ENCODE assay signal across 19 mouse cellular contexts in genomic region chr15:84025651-84026050, GRCm38 (mm10). TPM values are rescaled to one million over a fixed set of nuclear protein-coding genes. Genes with fewer than 3 reads are reported as not detected.
A peak's percentile ranks its signal among the peaks of the same experiment; 100 is the strongest.
DNase-seq lines count a peak whose midpoint lies in the region; ATAC-seq and TF ChIP-seq lines count a peak whose summit lies in the region.
"Had no signal": no experiment of that assay in that cellular context is flagged by ENCODE, and none has a peak within 500 bp of the region (broad histone marks: within the 10 kb centered on the region; RNA-seq: fewer than 3 reads in every experiment).

No protein-coding gene starts in this region.

- no peaks in the 10 kb centered on the region for H3K36me3 ChIP-seq in forebrain, embryonic 14.5 days (ENCODE audit: control insufficient read depth, insufficient read depth, low read length)
- no peaks in the 10 kb centered on the region for H3K36me3 ChIP-seq in forebrain, embryonic 11.5 days (ENCODE audit: control insufficient read depth, insufficient read depth, low read length)
- H3K36me3 ChIP-seq in midbrain, embryonic 14.5 days (ENCODE audit: control insufficient read depth, insufficient read depth, low read length): no peaks in the 10 kb centered on the region
- no peaks in the 10 kb centered on the region for H3K36me3 ChIP-seq in midbrain, embryonic 11.5 days (ENCODE audit: control insufficient read depth, insufficient read depth, low read length)
- H3K36me3 ChIP-seq: embryonic facial prominence, embryonic 10.5 days; embryonic facial prominence, embryonic 12.5 days; forebrain, embryonic 12.5 days had no signal

- H3K4me2 ChIP-seq in forebrain, embryonic 14.5 days (ENCODE audit: low read length): no peak overlapping the region
- no peak overlapping the region for H3K4me2 ChIP-seq in forebrain, embryonic 11.5 days (ENCODE audit: low read depth, low read length, severe bottlenecking)
- H3K4me2 ChIP-seq in midbrain, embryonic 14.5 days (ENCODE audit: low read length): no peak overlapping the region
- no peak overlapping the region for H3K4me2 ChIP-seq in midbrain, embryonic 11.5 days
- H3K4me2 ChIP-seq: embryonic facial prominence, embryonic 12.5 days; forebrain, embryonic 12.5 days had no signal

- H3K27me3 ChIP-seq in forebrain, embryonic 14.5 days (replicated peaks; ENCODE audit: control insufficient read depth, insufficient read depth, low read length): no peaks in the 10 kb centered on the region
- H3K27me3 ChIP-seq in forebrain, embryonic 11.5 days (ENCODE audit: control insufficient read depth, insufficient read depth, low read length): no peaks in the 10 kb centered on the region
- H3K27me3 ChIP-seq in midbrain, embryonic 14.5 days (ENCODE audit: control insufficient read depth, insufficient read depth, low read length): no peaks in the 10 kb centered on the region
- no peaks in the 10 kb centered on the region for H3K27me3 ChIP-seq in midbrain, embryonic 11.5 days (ENCODE audit: control insufficient read depth, insufficient read depth, low read length)
- H3K27me3 ChIP-seq: embryonic facial prominence, embryonic 12.5 days; forebrain, embryonic 12.5 days had no signal

- peak; percentile 52 for DNase-seq in forebrain, embryonic 14.5 days (ENCODE audit: low spot score)
- DNase-seq in forebrain, embryonic 11.5 days (ENCODE audit: low spot score): no peak
- peak; percentile 28 for DNase-seq in midbrain, embryonic 14.5 days
- DNase-seq in midbrain, embryonic 11.5 days (ENCODE audit: low spot score, missing footprints): no peak
- DNase-seq in brain, embryonic 14.5 days (ENCODE audit: low read depth): peak; percentile 70
- no peak for DNase-seq in adrenal gland, postnatal 4 days (ENCODE audit: low spot score in 2 of 2)
- DNase-seq: adrenal gland, adult 8-10 months; adrenal gland, postnatal 14 days; adrenal gland, postnatal 36 days; cerebellum, adult 11-12 months; cerebellum, adult 2 months; forebrain, postnatal 0 days had no signal

- 31% methylated on average over 8 of the region's 8 CpGs for WGBS in forebrain, embryonic 14.5 days
- WGBS in forebrain, embryonic 11.5 days: 69% methylated on average over 8 of the region's 8 CpGs
- 68% methylated on average over 8 of the region's 8 CpGs for WGBS in midbrain, embryonic 14.5 days
- WGBS in midbrain, embryonic 11.5 days: 79% methylated on average over 8 of the region's 8 CpGs

- no peak overlapping the region for H3K4me3 ChIP-seq in forebrain, embryonic 14.5 days (ENCODE audit: low read depth, low read length)
- H3K4me3 ChIP-seq in forebrain, embryonic 11.5 days (ENCODE audit: low read depth, low read length): no peak overlapping the region
- H3K4me3 ChIP-seq in midbrain, embryonic 14.5 days (replicated peaks; ENCODE audit: low read depth, low read length): no peak overlapping the region
- no peak overlapping the region for H3K4me3 ChIP-seq in midbrain, embryonic 11.5 days (ENCODE audit: low read depth, low read length)
- H3K4me3 ChIP-seq: embryonic facial prominence, embryonic 10.5 days; embryonic facial prominence, embryonic 12.5 days; forebrain, embryonic 12.5 days had no signal

- H3K4me1 ChIP-seq in forebrain, embryonic 14.5 days (ENCODE audit: control insufficient read depth, insufficient read depth, low read length): peaks cover 9% of the 10 kb centered on the region; the same call in 1 of the 2 replicates
- no peaks in the 10 kb centered on the region for H3K4me1 ChIP-seq in forebrain, embryonic 11.5 days (replicated peaks; ENCODE audit: control insufficient read depth, insufficient read depth, low read length)
- H3K4me1 ChIP-seq in midbrain, embryonic 14.5 days (ENCODE audit: control insufficient read depth, insufficient read depth, low read length): no peaks in the 10 kb centered on the region; the same call in 1 of the 2 replicates
- no peaks in the 10 kb centered on the region for H3K4me1 ChIP-seq in midbrain, embryonic 11.5 days (ENCODE audit: control insufficient read depth, insufficient read depth, low read length)
- H3K4me1 ChIP-seq: embryonic facial prominence, embryonic 10.5 days; embryonic facial prominence, embryonic 12.5 days had no signal

- H3K9me3 ChIP-seq in forebrain, embryonic 14.5 days (replicated peaks; ENCODE audit: control insufficient read depth, low read length): no peaks in the 10 kb centered on the region
- H3K9me3 ChIP-seq in forebrain, embryonic 11.5 days (ENCODE audit: control insufficient read depth, low read length): no peaks in the 10 kb centered on the region
- no peaks in the 10 kb centered on the region for H3K9me3 ChIP-seq in midbrain, embryonic 14.5 days (ENCODE audit: control insufficient read depth, low read length)
- H3K9me3 ChIP-seq in midbrain, embryonic 11.5 days (ENCODE audit: control insufficient read depth, low read length): no peaks in the 10 kb centered on the region
- H3K9me3 ChIP-seq: embryonic facial prominence, embryonic 10.5 days; embryonic facial prominence, embryonic 12.5 days; forebrain, embryonic 12.5 days had no signal

- no peak for TF ChIP-seq POLR2A in brain, embryonic 14.5 days (IDR thresholded peaks at IDR 0.05; ENCODE audit: borderline replicate concordance, extremely low read depth, insufficient read depth, insufficient read length, poor library complexity, severe bottlenecking)

- ATAC-seq in forebrain, embryonic 14.5 days: no peak
- ATAC-seq in forebrain, embryonic 11.5 days (replicated peaks; ENCODE audit: low FRiP score): no peak
- ATAC-seq in midbrain, embryonic 14.5 days (ENCODE audit: low FRiP score, low TSS enrichment): no peak
- ATAC-seq in midbrain, embryonic 11.5 days (ENCODE audit: low FRiP score): no peak
- ATAC-seq: activated CD4-positive, CD25-positive, alpha-beta regulatory T cell, adult 4 months; forebrain, postnatal 0 days had no signal

- no peak overlapping the region for H3K27ac ChIP-seq in forebrain, embryonic 14.5 days (ENCODE audit: low read depth, low read length)
- no peak overlapping the region for H3K27ac ChIP-seq in forebrain, embryonic 11.5 days (ENCODE audit: low read depth, low read length)
- H3K27ac ChIP-seq in midbrain, embryonic 14.5 days (replicated peaks; ENCODE audit: low read depth, low read length): no peak overlapping the region
- no peak overlapping the region for H3K27ac ChIP-seq in midbrain, embryonic 11.5 days (ENCODE audit: low read depth, low read length)
- H3K27ac ChIP-seq: embryonic facial prominence, embryonic 10.5 days; embryonic facial prominence, embryonic 12.5 days; forebrain, embryonic 12.5 days had no signal

- TF ChIP-seq CTCF in brain, embryonic 14.5 days (IDR thresholded peaks at IDR 0.05; ENCODE audit: borderline replicate concordance, extremely low read depth, insufficient read depth, insufficient read length): no peak

- no peak overlapping the region for H3K9ac ChIP-seq in forebrain, embryonic 14.5 days (ENCODE audit: low read length)
- H3K9ac ChIP-seq in forebrain, embryonic 11.5 days (ENCODE audit: low read length): no peak overlapping the region
- H3K9ac ChIP-seq in midbrain, embryonic 14.5 days (replicated peaks; ENCODE audit: low read length): no peak overlapping the region
- H3K9ac ChIP-seq in midbrain, embryonic 11.5 days (ENCODE audit: low read length): no peak overlapping the region
- H3K9ac ChIP-seq: embryonic facial prominence, embryonic 12.5 days; forebrain, embryonic 12.5 days; forebrain, postnatal 0 days had no signal

RNA-seq across cellular contexts. Expression of gene Efcab6, which starts 39.5 kb away (rescaled TPM):
- 2.1 and 3.0 TPM in 2 replicates for polyA plus RNA-seq in forebrain, embryonic 14.5 days (2014; fragmentation: Nextera tagmentation; extraction: Ambion mirVana)
- polyA plus RNA-seq in forebrain, embryonic 11.5 days (2014; fragmentation: Nextera tagmentation; extraction: Ambion mirVana): 0.20 and 0.32 TPM in 2 replicates
- polyA plus RNA-seq in midbrain, embryonic 14.5 days (2014; fragmentation: Nextera tagmentation; extraction: Ambion mirVana): 0.15 and 0.22 TPM in 2 replicates
- polyA plus RNA-seq in midbrain, embryonic 11.5 days (2014; fragmentation: Nextera tagmentation; extraction: Ambion mirVana): 0.29 TPM in 1 of 2 replicates, not detected in the other
- polyA plus RNA-seq in brain, embryonic 14.5 days (2012; rRNA removed): 1.1 and 1.5 TPM in 2 replicates
- under 1 TPM in 1 of 2 experiments, not detected in 1; 0.34 TPM for total RNA-seq in adrenal gland, postnatal 4 days (2021)
- total RNA-seq: adrenal gland, adult 18-20 months; adrenal gland, postnatal 14 days; adrenal gland, postnatal 36 days; MEL had no signal
- polyA plus RNA-seq: activated CD4-positive, CD25-positive, alpha-beta regulatory T cell, adult 4 months; C2C12 had no signal

Comparison
In these comparisons a context has a peak if more than half of its experiments do, and no peak if none do; other contexts are left out.
1. DNase-seq: peak in forebrain, embryonic 14.5 days (single experiment), midbrain, embryonic 14.5 days (single experiment) and brain, embryonic 14.5 days (single experiment); none in forebrain, embryonic 11.5 days (single experiment), midbrain, embryonic 11.5 days (single experiment) and adrenal gland, postnatal 4 days (0 of 2).